Mouse (Mus musculus): ENCODE measurements at regions not wholly inside any gene's neighbourhood (a gene's known extent, or its start where the extent isn't known, plus 50 kb on each side); places are given as distances from the start of the nearest gene placed in this dataset.

GRCm38 (mm10) chrX:23499320-23499719 is 134.4 kb upstream of the Klhl13 start:
- DNase-seq (ENCODE audit: extremely low spot score in 1 of 2, low spot score in 1 of 2), result no peak

GRCm38 (mm10) chrX:23495199-23495598 is 130.3 kb upstream of the Klhl13 start:
- DNase-seq (ENCODE audit: extremely low spot score in 1 of 2, low spot score in 1 of 2), result no peak

- no peak for DNase-seq (ENCODE audit: extremely low spot score in 1 of 2, low spot score in 1 of 2)
Measured at GRCm38 (mm10) chrX:23476868-23477267, 112.0 kb upstream of the Klhl13 start.

GRCm38 (mm10) chrX:23466031-23466430 is 101.1 kb upstream of the Klhl13 start:
- no peak for DNase-seq (ENCODE audit: extremely low spot score in 1 of 2, low spot score in 1 of 2)

GRCm38 (mm10) chrX:23453616-23454015 is 88.7 kb upstream of the Klhl13 start:
- DNase-seq (ENCODE audit: extremely low spot score in 1 of 2, low spot score in 1 of 2), result peak; percentile 0 to 21

- no peak for DNase-seq (ENCODE audit: extremely low spot score in 1 of 2, low spot score in 1 of 2)
Measured at GRCm38 (mm10) chrX:23422746-23423145, 57.9 kb upstream of the Klhl13 start.

GRCm38 (mm10) chrX:23417525-23417924 is 52.6 kb upstream of the Klhl13 start:
- no peak for DNase-seq (ENCODE audit: extremely low spot score in 1 of 2, low spot score in 1 of 2)

Measured in frontal cortex, adult 2 months (tissue).